Mouse (Mus musculus): ENCODE measurements at regions not wholly inside any gene's neighbourhood (a gene's known extent, or its start where the extent isn't known, plus 50 kb on each side); places are given as distances from the start of the nearest gene placed in this dataset.

DNA sequence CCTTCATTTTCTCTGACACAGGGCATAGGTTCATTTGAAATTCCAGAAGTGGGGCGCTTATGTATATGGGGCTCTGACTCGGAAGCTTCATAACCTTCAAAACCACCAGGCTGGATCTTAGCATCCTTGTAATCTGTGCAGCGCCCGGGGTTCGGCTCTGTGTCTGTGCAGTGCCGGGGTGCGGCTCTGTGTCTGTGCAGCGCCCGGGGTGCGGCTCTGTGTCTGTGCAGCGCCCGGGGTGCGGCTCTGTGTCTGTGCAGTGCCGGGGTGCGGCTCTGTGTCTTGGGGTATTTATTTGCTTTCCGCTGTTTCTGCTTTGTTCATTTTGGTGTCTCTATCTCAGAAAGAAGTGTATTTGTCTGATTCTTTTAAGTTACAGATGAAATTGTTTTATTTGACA is 77.7 kb downstream of the Aldh8a1 start:
- TF ChIP-seq POLR2A (IDR thresholded peaks at IDR 0.05; ENCODE audit: low read depth, low read length) (no peak), E2F4 (IDR thresholded peaks at IDR 0.05; ENCODE audit: insufficient replicate concordance, low read depth, low read length) (no peak), TBP (conservative IDR thresholded peaks at IDR 0.05; ENCODE audit: low read depth, low read length) (no peak), CTCF (conservative IDR thresholded peaks at IDR 0.05 in 1 of 2, IDR thresholded peaks at IDR 0.05 in 1 of 2; ENCODE audit: low read depth in 2 of 2, low read length in 2 of 2) (no peak), POLR2AphosphoS2 (IDR thresholded peaks at IDR 0.05; ENCODE audit: low read depth, low read length) (no peak), ETS1 (conservative IDR thresholded peaks at IDR 0.05; ENCODE audit: low read depth, low read length) (no peak), GABPA (IDR thresholded peaks at IDR 0.05; ENCODE audit: insufficient replicate concordance, low read depth, low read length) (no peak), JUND (conservative IDR thresholded peaks at IDR 0.05; ENCODE audit: low read depth, low read length) (no peak), MAX (IDR thresholded peaks at IDR 0.05; ENCODE audit: low read length) (no peak), ZMIZ1 (IDR thresholded peaks at IDR 0.05; ENCODE audit: low read depth, low read length) (no peak)

Data from CH12.LX (cell line).